Mouse (Mus musculus): ENCODE measurements around the gene Wrap53. TPM values are rescaled to one million over a fixed set of nuclear protein-coding genes. Genes with fewer than 3 reads are reported as not detected.
"Not testable (repeated sequence)": the region's sequence is repeated elsewhere in the genome, so short reads cannot be mapped to it uniquely, and the experiment has no call there.

The Wrap53 gene
- polyA plus RNA-seq, 1 experiment from 2014 or later: 13.8 TPM

- 1% methylated on average over 14 of the region's 15 CpGs for WGBS
- DNase-seq (ENCODE audit: low spot score): peak; percentile 50
- H3K4me3 ChIP-seq (ENCODE audit: low read depth, low read length): peak overlapping the region; percentile 54
Measured at GRCm38 (mm10) chr11:69547071-69547470, 33.0 kb downstream of the Wrap53 start.

GRCm38 (mm10) chr11:69546423-69547053 is 33.5 kb downstream of the Wrap53 start:
- no peaks in the 10 kb centered on the region for H3K36me3 ChIP-seq (ENCODE audit: insufficient read depth, low read length)
- WGBS: under 1% methylated on average over 38 of the region's 44 CpGs
- 0 out of 2 replicates have a peak, but pooled peaks cover 3% of the 10 kb centered on the region for H3K4me1 ChIP-seq (ENCODE audit: insufficient read depth, low read depth, low read length)
- ATAC-seq (peak; percentile 85), DNase-seq (ENCODE audit: low spot score) (peak; percentile 92)
- TF ChIP-seq CTCF (IDR thresholded peaks at IDR 0.05) (peak; percentile 61), EP300 (IDR thresholded peaks at IDR 0.05) (no peak)
- H3K4me3 ChIP-seq (ENCODE audit: low read depth, low read length): peak overlapping the region; percentile 54
- peak overlapping the region; percentile 52 for H3K9ac ChIP-seq (replicated peaks; ENCODE audit: low read depth)
- H3K27ac ChIP-seq (ENCODE audit: low read length): peak overlapping the region; percentile 1; the same call in 1 of the 2 replicates
- H3K27me3 ChIP-seq (replicated peaks; ENCODE audit: insufficient read depth, low read length): no peaks in the 10 kb centered on the region
- H3K4me2 ChIP-seq (replicated peaks; ENCODE audit: low read depth, low read length): peak overlapping the region; percentile 94
- no peaks in the 10 kb centered on the region for H3K9me3 ChIP-seq (ENCODE audit: low read length)

More at GRCm38 (mm10) chr11:69547071-69547470, 33.0 kb downstream of the Wrap53 start:
- ATAC-seq: peak; percentile 34
- no peaks in the 10 kb centered on the region for H3K36me3 ChIP-seq (ENCODE audit: insufficient read depth, low read length)
- no peak overlapping the region for H3K27ac ChIP-seq (ENCODE audit: low read length)
- 0 out of 2 replicates have a peak, but pooled peaks cover 3% of the 10 kb centered on the region for H3K4me1 ChIP-seq (ENCODE audit: insufficient read depth, low read depth, low read length)
- TF ChIP-seq EP300 (IDR thresholded peaks at IDR 0.05) (no peak), CTCF (IDR thresholded peaks at IDR 0.05) (peak; percentile 61)
- peak overlapping the region; percentile 52 for H3K9ac ChIP-seq (replicated peaks; ENCODE audit: low read depth)
- H3K9me3 ChIP-seq (ENCODE audit: low read length): no peaks in the 10 kb centered on the region
- H3K27me3 ChIP-seq (replicated peaks; ENCODE audit: insufficient read depth, low read length): no peaks in the 10 kb centered on the region
- H3K4me2 ChIP-seq (replicated peaks; ENCODE audit: low read depth, low read length): peak overlapping the region; percentile 94

- H3K9me3 ChIP-seq (ENCODE audit: low read length): no peaks in the 10 kb centered on the region
- H3K27ac ChIP-seq (ENCODE audit: low read length): peak overlapping the region; percentile 1; the same call in 1 of the 2 replicates
- H3K4me1 ChIP-seq (ENCODE audit: insufficient read depth, low read depth, low read length): 0 out of 2 replicates have a peak, but pooled peaks cover 3% of the 10 kb centered on the region
- H3K4me3 ChIP-seq (ENCODE audit: low read depth, low read length): peak overlapping the region; percentile 54; the same call in 1 of the 2 replicates
- H3K4me2 ChIP-seq (replicated peaks; ENCODE audit: low read depth, low read length): peak overlapping the region; percentile 94
- WGBS: 22% methylated on average over 7 of the region's 7 CpGs
- H3K9ac ChIP-seq (replicated peaks; ENCODE audit: low read depth): peak overlapping the region; percentile 52; the same call in 1 of the 2 replicates
- DNase-seq (ENCODE audit: low spot score) (no peak), ATAC-seq (peak; percentile 5; the same call in 1 of the 2 replicates)
- no peaks in the 10 kb centered on the region for H3K27me3 ChIP-seq (replicated peaks; ENCODE audit: insufficient read depth, low read length)
- no peaks in the 10 kb centered on the region for H3K36me3 ChIP-seq (ENCODE audit: insufficient read depth, low read length)
- TF ChIP-seq CTCF (IDR thresholded peaks at IDR 0.05): no peak
- no peak for TF ChIP-seq EP300 (IDR thresholded peaks at IDR 0.05)
Measured at GRCm38 (mm10) chr11:69545957-69546356, 34.1 kb downstream of the Wrap53 start.

GRCm38 (mm10) chr11:69543598-69543997 is 36.5 kb downstream of the Wrap53 start:
- Histone ChIP-seq H3K4me1 (ENCODE audit: insufficient read depth, low read depth, low read length) (0 out of 2 replicates have a peak, but pooled peaks cover 3% of the 10 kb centered on the region), H3K27me3 (replicated peaks; ENCODE audit: insufficient read depth, low read length) (no peaks in the 10 kb centered on the region), H3K4me2 (replicated peaks; ENCODE audit: low read depth, low read length) (no peak overlapping the region), H3K4me3 (ENCODE audit: low read depth, low read length) (no peak overlapping the region), H3K9ac (replicated peaks; ENCODE audit: low read depth) (no peak overlapping the region), H3K9me3 (ENCODE audit: low read length) (no peaks in the 10 kb centered on the region), H3K36me3 (ENCODE audit: insufficient read depth, low read length) (no peaks in the 10 kb centered on the region), H3K27ac (ENCODE audit: low read length) (no peak overlapping the region)
- no peak for DNase-seq (ENCODE audit: low spot score)
- no peak for ATAC-seq
- TF ChIP-seq CTCF (IDR thresholded peaks at IDR 0.05) (no peak), EP300 (IDR thresholded peaks at IDR 0.05) (no peak)
- 46% methylated on average over 3 of the region's 3 CpGs for WGBS

GRCm38 (mm10) chr11:69541741-69542140 is 38.3 kb downstream of the Wrap53 start:
- 75% methylated on average over 1 of the region's 3 CpGs for WGBS
- not testable (repeated sequence) for DNase-seq (ENCODE audit: low spot score); H3K9ac ChIP-seq (replicated peaks; ENCODE audit: low read depth); H3K4me1 ChIP-seq (ENCODE audit: insufficient read depth, low read depth, low read length); H3K9me3 ChIP-seq (ENCODE audit: low read length); H3K27me3 ChIP-seq (replicated peaks; ENCODE audit: insufficient read depth, low read length); H3K4me3 ChIP-seq (ENCODE audit: low read depth, low read length); H3K36me3 ChIP-seq (ENCODE audit: insufficient read depth, low read length); H3K27ac ChIP-seq (ENCODE audit: low read length); ATAC-seq; H3K4me2 ChIP-seq (replicated peaks; ENCODE audit: low read depth, low read length)

- no peak for TF ChIP-seq EP300 (IDR thresholded peaks at IDR 0.05)
- no peak for TF ChIP-seq CTCF (IDR thresholded peaks at IDR 0.05)
- no peak overlapping the region for H3K4me3 ChIP-seq (ENCODE audit: low read depth, low read length)
- H3K9me3 ChIP-seq (ENCODE audit: low read length): no peaks in the 10 kb centered on the region
- no peaks in the 10 kb centered on the region for H3K4me1 ChIP-seq (ENCODE audit: insufficient read depth, low read depth, low read length)
- H3K4me2 ChIP-seq (replicated peaks; ENCODE audit: low read depth, low read length): no peak overlapping the region
- no peak for ATAC-seq
- no peaks in the 10 kb centered on the region for H3K27me3 ChIP-seq (replicated peaks; ENCODE audit: insufficient read depth, low read length)
- no peak for DNase-seq (ENCODE audit: low spot score)
- H3K36me3 ChIP-seq (ENCODE audit: insufficient read depth, low read length): no peaks in the 10 kb centered on the region
- no peak overlapping the region for H3K9ac ChIP-seq (replicated peaks; ENCODE audit: low read depth)
- 88% methylated on average over 2 of the region's 2 CpGs for WGBS
- H3K27ac ChIP-seq (ENCODE audit: low read length): no peak overlapping the region
Measured at GRCm38 (mm10) chr11:69540700-69541099, 39.4 kb downstream of the Wrap53 start.

Measured in lung, postnatal 0 days (tissue).